Mouse (Mus musculus) heart, embryonic 12.5 days (tissue): ENCODE measurements around the gene Hsdl1. TPM values are rescaled to one million over a fixed set of nuclear protein-coding genes. Genes with fewer than 3 reads are reported as not detected.

Experiments used
- ATAC-seq: fragments of 200-750 bp; cut with Nextera tagmentation; 2 replicates; pipeline ENCODE4 v1.8.0; 2017; ENCODE audit warnings: moderate TSS enrichment, moderate library complexity; ENCODE audit not compliant: insufficient number of reproducible peaks, low FRiP score
- H3K27ac ChIP-seq: fragments of 300-500 bp; sonication (generic); 2 replicates; pipeline ENCODE4 v1.5.1; 2016; ENCODE audit warnings: mild to moderate bottlenecking, moderate library complexity; ENCODE audit not compliant: poor library complexity, severe bottlenecking
- H3K27me3 ChIP-seq: fragments of 300-500 bp; sonication (generic); replicated peaks from 2 replicates; pipeline ENCODE4 v1.6.1; 2016; ENCODE audit warnings: mild to moderate bottlenecking, moderate library complexity
- H3K36me3 ChIP-seq: fragments of 300-500 bp; sonication (generic); 2 replicates; pipeline ENCODE4 v1.6.1; 2016; ENCODE audit warnings: mild to moderate bottlenecking, moderate library complexity
- H3K4me1 ChIP-seq: fragments of 300-500 bp; sonication (generic); replicated peaks from 2 replicates; pipeline ENCODE4 v1.6.1; 2016; ENCODE audit warnings: mild to moderate bottlenecking
- H3K4me2 ChIP-seq: fragments of 300-500 bp; sonication (generic); 2 replicates; pipeline ENCODE4 v1.6.1; 2016; ENCODE audit warnings: mild to moderate bottlenecking, moderate library complexity
- H3K4me3 ChIP-seq: fragments of 300-500 bp; sonication (generic); 2 replicates; pipeline ENCODE4 v1.5.1; 2016; ENCODE audit warnings: mild to moderate bottlenecking
- H3K9ac ChIP-seq: fragments of 300-500 bp; sonication (generic); 2 replicates; pipeline ENCODE4 v1.6.1; 2016; ENCODE audit warnings: mild to moderate bottlenecking, moderate library complexity
- H3K9me3 ChIP-seq: fragments of 300-500 bp; sonication (generic); replicated peaks from 2 replicates; pipeline ENCODE4 v1.6.1; 2016; ENCODE audit warnings: mild to moderate bottlenecking, moderate library complexity
- WGBS: fragments of 180-500 bp; shearing (Covaris S2); methylation state at CpG from one replicate; pipeline ENCODE4 v1.1.7; 2016; 5-methylcytosine and 5-hydroxymethylcytosine counted together
- polyA plus RNA-seq: library from polyadenylated mRNA; unstranded; fragments of >200 nt; fragmentation: Nextera tagmentation; extraction: Ambion mirVana; gene quantifications from 2 replicates; pipeline ENCODE4 v1.2.1, GENCODE M21; 2016

Gene Hsdl1
- polyA plus RNA-seq, 1 experiment from 2014 or later = 41.9 TPM

- H3K27ac ChIP-seq = peak within 1 kb of the TSS; percentile 86
- peak within 1 kb of the TSS; percentile 97 for H3K4me2 ChIP-seq
- 7% methylated on average over 63 of the region's 63 CpGs for WGBS
- peak; percentile 99 for ATAC-seq
- peak within 1 kb of the TSS; percentile 91 for H3K4me3 ChIP-seq
- no peaks in the 10 kb centered on the region for H3K27me3 ChIP-seq
- no peaks in the 10 kb centered on the region for H3K9me3 ChIP-seq
- H3K36me3 ChIP-seq = peaks cover 24% of the 10 kb centered on the region
- H3K9ac ChIP-seq = peak within 1 kb of the TSS; percentile 90
- peaks cover 20% of the 10 kb centered on the region for H3K4me1 ChIP-seq
These were observed 16.2 kb downstream of the Hsdl1 start, which contains the start of gene Mbtps1 for GRCm38 (mm10) chr8:119558603-119559401. Gene Mbtps1, minus strand, starts transcription at chr8:119558735.

- Histone ChIP-seq H3K4me2 (peak overlapping the region; percentile 97), H3K4me1 (peaks cover 26% of the 10 kb centered on the region), H3K4me3 (peak overlapping the region; percentile 91), H3K27me3 (no peaks in the 10 kb centered on the region), H3K9ac (peak overlapping the region; percentile 90), H3K9me3 (no peaks in the 10 kb centered on the region), H3K36me3 (peaks cover 17% of the 10 kb centered on the region), H3K27ac (peak overlapping the region; percentile 86)
- peak; percentile 93 for ATAC-seq
- WGBS = 1% methylated on average over 55 of the region's 55 CpGs
These were observed 17.0 kb downstream of the Hsdl1 start for GRCm38 (mm10) chr8:119557821-119558602.

DNA sequence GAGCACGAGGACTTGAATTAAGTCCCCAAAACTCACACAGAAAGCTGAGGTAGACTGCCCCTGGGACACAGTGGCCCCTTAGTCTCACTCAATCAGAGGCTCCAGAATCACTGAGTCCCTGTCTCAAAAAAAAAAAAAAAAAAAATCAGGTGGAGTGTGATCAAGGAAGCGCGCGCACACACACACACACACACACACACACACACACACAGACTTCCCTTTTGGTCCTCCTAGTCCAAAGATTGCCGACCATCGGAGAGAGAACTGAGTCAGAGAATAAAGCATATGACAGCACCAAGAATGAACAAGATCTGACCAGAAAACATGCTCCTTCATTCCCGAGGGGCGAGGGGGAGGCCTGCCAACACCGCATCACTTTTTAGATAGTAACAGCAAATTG, 17.9 kb downstream of the Hsdl1 start:
- peak overlapping the region; percentile 90 for H3K9ac ChIP-seq
- no peak for ATAC-seq

GRCm38 (mm10) chr8:119555861-119556260, 19.1 kb downstream of the Hsdl1 start:
- peaks cover 4% of the 10 kb centered on the region; the same call in 1 of the 2 replicates for H3K36me3 ChIP-seq
- no peak overlapping the region for H3K4me2 ChIP-seq
- H3K4me1 ChIP-seq = peaks cover 35% of the 10 kb centered on the region
- H3K27me3 ChIP-seq = no peaks in the 10 kb centered on the region
- H3K27ac ChIP-seq = no peak overlapping the region
- no peaks in the 10 kb centered on the region for H3K9me3 ChIP-seq
- peak overlapping the region; percentile 23; the same call in 1 of the 2 replicates for H3K9ac ChIP-seq
- H3K4me3 ChIP-seq = no peak overlapping the region
- ATAC-seq = no peak
- WGBS = 91% methylated on average over 6 of the region's 6 CpGs

More for the DNA sequence above, 17.9 kb downstream of the Hsdl1 start:
- H3K36me3 ChIP-seq = peaks cover 9% of the 10 kb centered on the region
- H3K4me1 ChIP-seq = peaks cover 31% of the 10 kb centered on the region
- H3K27ac ChIP-seq = no peak overlapping the region
- no peaks in the 10 kb centered on the region for H3K27me3 ChIP-seq
- H3K4me2 ChIP-seq = peak overlapping the region; percentile 97
- H3K9me3 ChIP-seq = no peaks in the 10 kb centered on the region
- H3K4me3 ChIP-seq = peak overlapping the region; percentile 91
- WGBS = 74% methylated on average over 9 of the region's 9 CpGs

DNA sequence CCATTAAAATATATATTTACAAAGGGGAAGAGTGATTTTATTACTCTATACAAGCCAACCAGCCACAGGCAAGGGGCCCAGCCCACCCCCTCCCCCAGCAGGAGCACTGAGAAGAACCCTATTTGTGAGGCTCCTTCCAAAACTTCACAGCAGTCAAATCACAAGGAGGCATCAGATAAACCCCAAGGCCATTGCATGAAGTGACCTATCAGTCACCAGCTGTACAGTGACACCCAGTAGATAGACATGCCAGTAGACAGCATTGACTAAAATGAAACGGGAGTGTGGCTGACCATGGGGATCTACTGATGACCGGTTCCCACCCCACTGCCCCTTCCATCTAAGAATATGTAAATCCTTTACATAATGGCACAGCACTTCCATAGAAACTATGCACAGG, 22.0 kb downstream of the Hsdl1 start:
- Histone ChIP-seq H3K27me3 (no peaks in the 10 kb centered on the region), H3K4me2 (no peak overlapping the region), H3K27ac (no peak overlapping the region), H3K36me3 (no peaks in the 10 kb centered on the region), H3K4me3 (no peak overlapping the region), H3K9me3 (no peaks in the 10 kb centered on the region), H3K9ac (no peak overlapping the region), H3K4me1 (peaks cover 57% of the 10 kb centered on the region)
- 47% methylated on average over 2 of the region's 2 CpGs for WGBS
- no peak for ATAC-seq

DNA sequence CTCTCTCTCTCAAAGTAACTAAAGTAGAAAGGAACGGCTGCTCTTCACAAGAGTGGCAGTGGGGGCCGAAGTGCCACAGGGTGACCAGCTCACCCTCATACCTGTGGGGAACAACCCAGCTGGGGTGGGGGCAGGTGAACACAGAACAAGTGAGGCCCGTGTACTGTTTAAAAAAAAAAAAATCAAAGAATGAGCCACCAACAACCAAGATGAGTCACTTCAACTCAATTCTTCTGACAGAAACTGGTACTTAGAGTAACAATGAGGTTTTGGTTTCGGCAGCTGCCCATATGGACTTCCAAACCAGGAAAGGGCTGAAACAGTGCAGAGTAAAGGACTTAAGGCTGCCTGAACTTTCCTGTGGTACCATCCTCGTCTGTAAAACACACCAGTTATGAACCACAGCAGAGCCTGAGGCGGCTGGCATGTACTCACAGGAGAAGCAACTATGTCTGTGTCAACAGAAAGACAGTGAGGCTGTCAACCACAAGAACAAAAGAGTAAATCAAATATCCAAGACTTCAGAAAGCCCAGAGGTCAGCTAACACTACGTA, 26.3 kb downstream of the Hsdl1 start:
- 76% methylated on average over 7 of the region's 7 CpGs for WGBS
- peaks cover 36% of the 10 kb centered on the region for H3K36me3 ChIP-seq
- H3K9me3 ChIP-seq = no peaks in the 10 kb centered on the region
- no peaks in the 10 kb centered on the region for H3K27me3 ChIP-seq
- H3K4me2 ChIP-seq = no peak overlapping the region
- H3K4me1 ChIP-seq = peaks cover 42% of the 10 kb centered on the region
- no peak overlapping the region for H3K27ac ChIP-seq
- H3K4me3 ChIP-seq = no peak overlapping the region
- H3K9ac ChIP-seq = no peak overlapping the region; the same call in 1 of the 2 replicates
- ATAC-seq = no peak

GRCm38 (mm10) chr8:119547019-119547691, 27.8 kb downstream of the Hsdl1 start:
- no peak overlapping the region for H3K4me2 ChIP-seq
- H3K4me1 ChIP-seq = peaks cover 33% of the 10 kb centered on the region
- no peak overlapping the region for H3K27ac ChIP-seq
- H3K4me3 ChIP-seq = no peak overlapping the region
- no peak overlapping the region for H3K9ac ChIP-seq
- H3K9me3 ChIP-seq = no peaks in the 10 kb centered on the region
- H3K36me3 ChIP-seq = peaks cover 50% of the 10 kb centered on the region
- ATAC-seq = no peak
- no peaks in the 10 kb centered on the region for H3K27me3 ChIP-seq
- WGBS = 83% methylated on average over 18 of the region's 18 CpGs

GRCm38 (mm10) chr8:119545791-119546190, 29.2 kb downstream of the Hsdl1 start:
- no peak for ATAC-seq
- Histone ChIP-seq H3K9me3 (no peaks in the 10 kb centered on the region), H3K36me3 (peaks cover 63% of the 10 kb centered on the region), H3K27me3 (no peaks in the 10 kb centered on the region), H3K9ac (no peak overlapping the region), H3K27ac (no peak overlapping the region), H3K4me1 (peaks cover 28% of the 10 kb centered on the region), H3K4me3 (no peak overlapping the region), H3K4me2 (no peak overlapping the region)
- 92% methylated on average over 6 of the region's 6 CpGs for WGBS

GRCm38 (mm10) chr8:119545180-119545579, 29.8 kb downstream of the Hsdl1 start:
- ATAC-seq = no peak
- Histone ChIP-seq H3K4me3 (no peak overlapping the region), H3K9me3 (no peaks in the 10 kb centered on the region), H3K4me1 (peaks cover 22% of the 10 kb centered on the region), H3K9ac (no peak overlapping the region), H3K27me3 (no peaks in the 10 kb centered on the region), H3K4me2 (no peak overlapping the region), H3K27ac (no peak overlapping the region), H3K36me3 (peaks cover 69% of the 10 kb centered on the region)
- WGBS = 78% methylated on average over 6 of the region's 6 CpGs

- Histone ChIP-seq H3K27ac (no peak overlapping the region), H3K27me3 (no peaks in the 10 kb centered on the region), H3K9me3 (no peaks in the 10 kb centered on the region), H3K4me3 (no peak overlapping the region), H3K4me1 (peaks cover 16% of the 10 kb centered on the region), H3K36me3 (peaks cover 75% of the 10 kb centered on the region), H3K9ac (no peak overlapping the region), H3K4me2 (no peak overlapping the region)
- 71% methylated on average over 3 of the region's 3 CpGs for WGBS
- no peak for ATAC-seq
These were observed 30.4 kb downstream of the Hsdl1 start for GRCm38 (mm10) chr8:119544606-119545005.
